Mouse (Mus musculus) MEL-GATA-1-ER (cell line): Measurements from ENCODE around the gene Agbl5.

Experiments used
- DNase-seq: peaks from one replicate; pipeline ENCODE4 v3.0.0-alpha.2; 2012; ENCODE audit warnings: low read depth; ENCODE audit errors: extremely low read depth

Gene Agbl5

GRCm38 (mm10) chr5:30887331-30887761 is 1.1 kb upstream of the Agbl5 start:
- DNase-seq: peak; percentile 99

GRCm38 (mm10) chr5:30887858-30888336 is 597 bp upstream of the Agbl5 start:
- peak; percentile 98 for DNase-seq

GRCm38 (mm10) chr5:30889088-30889754 is 727 bp downstream of the Agbl5 start:
- no peak for DNase-seq

- no peak for DNase-seq
Measured at GRCm38 (mm10) chr5:30890375-30890774, 1.9 kb downstream of the Agbl5 start.

- DNase-seq: no peak
Measured at GRCm38 (mm10) chr5:30901860-30902259, 13.4 kb downstream of the Agbl5 start.

- DNase-seq: peak; percentile 93
Measured at GRCm38 (mm10) chr5:30907413-30908059, 19.0 kb downstream of the Agbl5 start, which contains the start of gene Ost4. Ost4 (minus strand) TSS chr5:30907788.

- no peak for DNase-seq
Measured at GRCm38 (mm10) chr5:30908426-30909299, 20.2 kb downstream of the Agbl5 start.

- no peak for DNase-seq
Measured at GRCm38 (mm10) chr5:30909300-30909659, 20.8 kb downstream of the Agbl5 start.

GRCm38 (mm10) chr5:30909863-30910262 is 21.4 kb downstream of the Agbl5 start:
- DNase-seq: no peak

- no peak for DNase-seq
Measured at GRCm38 (mm10) chr5:30910481-30910880, 22.0 kb downstream of the Agbl5 start.

- DNase-seq: no peak
Measured at GRCm38 (mm10) chr5:30912156-30912555, 23.7 kb downstream of the Agbl5 start.

GRCm38 (mm10) chr5:30913060-30913841 is 24.8 kb downstream of the Agbl5 start, which contains the start of gene Emilin1:
Emilin1 (plus strand) TSS chr5:30913402.
- no peak for DNase-seq

- DNase-seq: no peak
Measured at GRCm38 (mm10) chr5:30914101-30914635, 25.7 kb downstream of the Agbl5 start.

- DNase-seq: no peak
Measured at GRCm38 (mm10) chr5:30914849-30915248, 26.4 kb downstream of the Agbl5 start.

GRCm38 (mm10) chr5:30915456-30915855 is 27.0 kb downstream of the Agbl5 start:
- DNase-seq: no peak

- peak; percentile 100 for DNase-seq
Measured at GRCm38 (mm10) chr5:30915974-30916433, 27.5 kb downstream of the Agbl5 start.

- no peak for DNase-seq
Measured at GRCm38 (mm10) chr5:30916841-30917240, 28.3 kb downstream of the Agbl5 start.

GRCm38 (mm10) chr5:30917348-30917747 is 28.9 kb downstream of the Agbl5 start:
- DNase-seq: no peak

- no peak for DNase-seq
Measured at GRCm38 (mm10) chr5:30917891-30918670, 29.6 kb downstream of the Agbl5 start.

- no peak for DNase-seq
Measured at GRCm38 (mm10) chr5:30918691-30919090, 30.2 kb downstream of the Agbl5 start.
